Mouse (Mus musculus): ENCODE results near the gene Gm11172. TPM values are rescaled to one million over a fixed set of nuclear protein-coding genes. Genes with fewer than 3 reads are reported as not detected.
"Not testable (repeated sequence)": the region's sequence is repeated elsewhere in the genome, so short reads cannot be mapped to it uniquely, and the experiment has no call there.

Gm11172 gene
- total RNA-seq, 2 experiments from 2014 or later = not detected

DNA sequence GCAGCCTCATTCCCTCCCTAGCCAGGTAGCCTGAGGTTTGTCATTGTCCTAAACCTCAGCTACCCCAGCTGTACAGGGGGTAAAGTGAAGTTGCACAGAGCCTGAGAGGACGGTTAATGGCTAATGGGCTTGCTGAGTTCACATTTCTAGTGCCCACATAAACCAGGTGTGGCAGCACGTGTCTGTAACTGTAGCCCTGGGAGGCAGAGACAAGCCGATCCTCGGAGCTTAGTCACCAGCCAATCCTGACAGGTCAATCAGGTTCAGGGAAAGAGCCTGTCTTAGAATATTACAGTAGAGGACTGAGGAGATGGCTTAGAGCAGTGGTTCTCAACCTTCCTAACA is 15.7 kb downstream of the Gm11172 start:
- DNase-seq (ENCODE audit: low spot score in 2 of 2) = no peak

DNA sequence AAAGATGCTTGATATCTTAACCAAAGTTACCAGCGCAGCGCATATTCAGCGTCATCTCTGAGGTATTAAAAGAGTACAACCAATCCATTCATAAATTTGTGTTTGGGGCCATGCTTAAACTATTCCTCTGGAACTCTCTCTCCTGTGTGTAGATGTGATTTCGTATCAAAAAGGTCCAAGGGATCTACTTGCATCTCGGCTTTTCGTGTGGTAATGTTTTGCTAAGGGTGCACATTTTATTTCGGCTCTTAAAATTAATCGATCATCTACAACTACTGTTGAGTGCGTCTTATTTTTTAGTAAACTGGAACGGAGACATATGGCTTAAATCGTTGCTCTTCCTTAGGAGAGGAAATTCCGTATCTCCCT is 21.8 kb downstream of the Gm11172 start:
- DNase-seq (ENCODE audit: low spot score in 2 of 2) = no peak

DNA sequence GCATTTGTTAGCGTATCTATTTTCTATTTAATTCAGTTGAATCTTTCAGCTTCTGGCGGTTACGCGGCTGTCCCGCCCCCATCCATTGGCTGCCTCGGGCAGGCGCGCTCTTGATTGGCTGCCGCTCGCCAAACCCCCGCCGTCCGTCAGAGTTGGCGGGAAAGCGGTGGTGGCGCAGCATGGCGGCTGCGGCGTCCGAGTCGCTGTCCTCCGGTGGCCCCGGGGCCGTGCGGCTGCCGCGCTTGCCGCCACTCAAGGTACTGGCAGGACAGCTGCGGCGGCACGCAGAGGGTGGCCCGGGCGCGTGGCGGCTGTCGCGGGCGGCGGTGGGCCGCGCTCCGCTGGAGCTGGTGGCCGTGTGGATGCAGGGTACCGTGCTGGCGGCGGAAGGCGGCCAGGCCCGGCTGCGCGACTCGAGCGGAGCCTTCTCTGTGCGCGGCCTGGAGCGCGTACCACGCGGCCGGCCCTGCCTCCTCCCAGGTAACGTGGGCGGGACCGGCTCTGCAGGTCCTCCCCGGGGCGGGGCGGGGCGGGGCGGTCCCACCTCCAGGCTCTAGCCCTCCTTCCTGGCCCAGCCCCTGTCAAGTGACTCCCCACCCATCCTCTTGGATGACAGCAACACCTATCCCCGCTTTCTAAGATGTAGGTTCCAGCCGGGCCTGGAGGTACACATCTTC is 22.3 kb downstream of the Gm11172 start, which contains the start of gene Rmi2:
TSS of gene Rmi2 (plus strand) at position 149 of the 677 bp plus-strand sequence.
- peak; percentile 70 to 82 for DNase-seq (ENCODE audit: low spot score in 2 of 2)

- no peak for DNase-seq (ENCODE audit: low spot score in 2 of 2)
Observed at GRCm38 (mm10) chr16:10836388-10836787, 23.7 kb downstream of the Gm11172 start.

DNA sequence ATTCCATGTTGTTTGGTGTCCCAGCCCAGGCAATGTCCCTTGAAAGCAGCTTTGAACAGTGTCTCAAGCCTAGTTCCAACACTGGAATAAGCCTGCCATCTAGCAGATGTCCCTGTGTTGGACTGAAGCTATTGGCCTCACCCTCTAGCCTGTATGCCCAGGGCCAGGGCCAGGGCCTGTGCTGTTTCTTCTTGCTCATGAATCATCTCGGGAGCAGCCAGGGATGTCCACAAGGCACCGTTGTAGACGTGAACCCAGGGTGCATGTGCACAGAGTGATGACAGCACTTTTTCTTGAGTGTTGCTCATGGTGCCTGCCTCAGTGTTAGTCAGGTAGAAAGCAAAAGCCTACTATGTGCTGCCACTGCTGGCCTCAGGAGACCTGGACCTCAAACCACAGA is 24.5 kb downstream of the Gm11172 start:
- DNase-seq (ENCODE audit: low spot score in 2 of 2) = no peak

- DNase-seq (ENCODE audit: low spot score in 2 of 2) = no peak
Observed at GRCm38 (mm10) chr16:10837903-10838302, 25.2 kb downstream of the Gm11172 start.

DNA sequence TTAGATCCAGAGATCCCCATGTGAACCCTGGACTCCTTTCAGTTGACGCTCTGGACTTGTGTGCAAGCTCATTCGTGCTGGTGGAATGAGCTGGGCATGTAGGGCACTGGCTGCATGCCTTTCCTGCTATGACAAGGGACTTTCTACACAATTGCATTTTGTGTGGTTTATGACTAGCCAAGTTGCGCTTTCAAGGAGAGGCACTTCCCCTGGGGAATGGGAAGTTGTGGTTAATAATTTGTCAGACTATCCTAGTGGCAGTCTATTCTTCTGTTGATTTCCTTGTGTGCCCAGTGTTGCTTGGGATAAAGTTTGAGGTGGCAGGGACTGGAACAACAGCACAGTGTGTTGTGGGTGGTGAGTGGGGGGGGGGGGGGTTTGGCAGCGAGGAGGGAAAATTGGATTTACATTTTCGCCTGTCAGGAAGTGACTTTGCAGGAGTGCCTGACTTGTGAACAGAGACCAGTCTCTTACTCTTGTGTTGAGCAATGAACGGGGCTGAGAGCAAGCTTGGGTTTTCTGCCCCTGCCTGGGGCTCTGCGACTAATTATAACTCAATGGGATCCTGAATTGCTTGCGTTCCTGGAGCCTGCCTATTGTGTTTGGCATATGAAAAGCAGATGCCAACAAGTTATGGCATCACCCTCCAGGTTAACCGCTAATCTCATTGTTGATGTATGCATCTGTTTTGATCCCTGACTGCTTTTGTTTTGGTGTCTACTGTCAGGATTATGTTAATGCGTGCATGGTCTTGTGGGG is 26.0 kb downstream of the Gm11172 start:
- no peak for DNase-seq (ENCODE audit: low spot score in 2 of 2)

- DNase-seq (ENCODE audit: low spot score in 2 of 2) = no peak
Observed at GRCm38 (mm10) chr16:10840018-10840417, 27.3 kb downstream of the Gm11172 start.

- DNase-seq (ENCODE audit: low spot score in 2 of 2) = no peak
Observed at GRCm38 (mm10) chr16:10842282-10842855, 29.7 kb downstream of the Gm11172 start.

DNA sequence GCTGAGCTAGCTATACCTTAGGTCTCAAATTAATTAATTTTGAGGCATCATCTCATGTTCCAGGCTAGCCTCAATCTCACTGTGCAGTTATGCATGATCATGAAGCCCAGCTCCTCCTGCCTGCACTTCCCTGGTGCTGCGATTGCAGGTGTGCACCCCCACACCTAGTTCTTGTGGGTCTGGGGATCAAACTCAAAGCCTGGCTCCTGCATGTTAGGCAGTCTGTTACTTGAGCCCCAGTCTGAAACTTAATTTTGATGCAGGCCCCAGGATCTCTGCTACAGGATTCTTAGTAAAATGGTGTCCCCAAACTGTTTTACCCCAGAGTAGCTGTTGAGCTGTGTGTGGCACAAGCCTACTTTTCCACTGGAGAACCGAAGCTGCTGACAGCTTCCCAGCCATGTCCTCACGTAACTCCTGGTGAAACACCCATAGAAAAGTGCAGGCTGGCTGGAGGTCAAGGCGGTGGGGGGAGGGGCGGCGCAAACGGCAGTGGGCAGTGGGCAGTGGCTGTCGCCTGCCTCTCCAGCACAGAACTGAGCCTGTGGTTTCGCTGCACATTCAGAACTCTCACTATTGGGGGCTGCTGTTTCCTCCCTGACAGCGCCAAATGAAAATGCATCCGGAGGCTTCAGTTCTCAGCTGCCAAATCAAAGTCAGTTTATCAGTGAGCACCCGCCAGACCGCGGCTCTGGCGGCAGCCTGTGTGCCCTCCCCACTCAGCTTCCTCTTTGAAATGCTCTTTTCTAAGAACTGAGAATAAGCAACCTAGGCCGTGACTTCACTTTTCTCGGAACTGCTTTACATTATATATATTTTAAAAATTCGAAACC is 31.0 kb downstream of the Gm11172 start:
- peak in 1 of 2 experiments; percentile 24 for DNase-seq (ENCODE audit: low spot score in 2 of 2)

- no peak for DNase-seq (ENCODE audit: low spot score in 2 of 2)
Observed at GRCm38 (mm10) chr16:10844319-10844670, 31.6 kb downstream of the Gm11172 start.

DNA sequence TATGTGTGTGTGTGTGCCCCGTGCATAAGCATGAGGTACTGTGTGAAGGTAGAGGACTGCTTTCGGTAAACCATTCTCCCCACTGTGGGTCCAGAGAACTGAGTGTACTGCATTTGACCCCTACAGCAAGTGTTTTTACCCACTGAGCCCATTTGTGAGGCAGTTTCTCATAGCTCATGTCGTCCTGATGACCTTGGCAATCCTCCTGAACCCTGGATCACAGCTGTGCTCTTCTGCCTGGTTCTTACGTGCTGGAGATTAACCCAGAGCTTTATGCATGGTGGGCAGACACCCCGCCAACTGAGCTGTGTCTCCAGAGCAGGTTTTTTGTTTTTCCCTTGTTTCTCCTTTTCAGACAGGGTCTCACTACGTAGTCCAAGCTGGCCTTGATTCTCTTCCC is 33.2 kb downstream of the Gm11172 start:
- DNase-seq (ENCODE audit: low spot score in 2 of 2) = no peak

DNA sequence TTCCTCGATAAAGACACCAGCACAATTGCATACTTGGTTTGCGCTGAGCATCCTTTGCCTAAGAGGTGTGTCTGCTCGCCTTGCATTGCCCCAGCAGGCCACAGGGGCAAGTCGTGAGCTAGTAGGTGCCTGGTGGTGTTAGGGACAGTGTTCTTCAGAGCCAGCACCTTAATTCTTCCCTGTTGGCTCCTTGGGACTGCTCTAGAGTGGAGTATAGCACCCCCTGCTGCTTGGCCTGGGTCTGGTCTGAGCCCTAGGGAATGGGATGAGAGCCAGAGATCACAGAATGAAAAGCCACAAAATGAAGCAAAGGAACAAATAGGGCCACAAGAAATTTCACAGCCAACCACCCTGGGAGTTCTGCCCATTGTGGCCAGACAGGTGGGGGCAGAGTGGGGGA is 33.8 kb downstream of the Gm11172 start:
- DNase-seq (ENCODE audit: low spot score in 2 of 2) = peak; percentile 37 to 68

DNA sequence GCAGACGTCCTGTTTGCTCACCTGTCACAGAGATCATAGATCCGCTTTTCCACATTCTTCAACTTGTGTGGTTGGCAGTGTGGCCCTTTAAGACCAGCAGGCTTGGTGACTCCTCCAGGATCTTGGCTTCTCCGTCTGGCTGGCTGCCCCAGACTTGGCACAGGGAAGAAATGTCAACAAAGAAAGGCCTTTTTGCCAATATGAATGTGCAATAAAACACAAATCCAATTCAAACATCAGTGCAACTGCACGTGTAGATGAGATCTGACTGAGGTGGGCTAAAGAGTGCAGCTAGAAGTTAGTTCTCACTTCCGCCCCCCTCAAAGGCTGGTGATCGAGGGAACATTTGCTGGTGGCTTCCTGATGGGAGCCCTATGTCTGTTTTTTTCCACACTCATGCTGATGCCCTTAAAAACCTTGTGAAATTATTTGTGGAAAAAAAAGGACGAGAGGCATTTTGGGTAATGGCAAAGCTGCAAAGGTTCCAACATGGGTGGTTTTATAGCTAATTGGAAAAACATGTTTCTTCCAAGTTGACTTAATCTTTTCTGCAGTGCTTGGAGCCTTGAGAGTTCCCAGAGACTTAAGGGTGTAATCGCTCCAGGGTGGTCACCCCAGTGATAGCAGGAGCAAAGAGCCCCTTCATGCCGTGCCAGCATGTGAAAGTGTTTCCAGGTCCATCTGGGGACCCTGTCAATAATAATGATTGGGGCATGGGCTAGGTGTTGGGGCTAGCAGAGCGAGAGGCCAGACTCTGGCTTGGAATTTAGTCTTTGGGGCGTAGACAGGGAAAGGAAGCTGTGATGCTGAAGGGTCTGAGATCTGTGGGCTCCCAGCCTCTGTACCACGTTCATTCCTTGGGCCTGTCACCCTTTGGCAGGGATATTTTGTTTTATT is 37.5 kb downstream of the Gm11172 start:
- DNase-seq (ENCODE audit: low spot score in 2 of 2) = peak; percentile 51 to 69

DNA sequence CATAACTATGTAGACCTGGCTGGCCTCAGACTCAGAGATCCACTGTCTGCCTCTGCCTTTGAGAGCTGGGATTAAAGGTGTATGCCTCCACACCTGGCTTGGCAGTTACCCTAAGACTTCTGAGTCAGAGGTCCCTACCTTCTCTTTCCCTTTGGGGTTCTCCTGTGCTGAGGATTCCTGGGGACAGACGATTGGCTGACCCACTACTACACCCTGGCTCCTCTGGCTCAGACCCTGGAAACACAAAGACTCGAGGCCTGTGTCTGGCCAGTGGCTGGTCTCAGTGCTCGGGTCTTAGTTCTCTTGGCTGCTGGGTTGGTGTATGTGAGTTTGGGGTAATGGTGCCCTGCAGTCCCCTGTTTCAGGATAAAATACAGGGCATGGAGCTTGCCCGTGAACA is 38.2 kb downstream of the Gm11172 start:
- no peak for DNase-seq (ENCODE audit: low spot score in 2 of 2)

GRCm38 (mm10) chr16:10852216-10852615 is 39.5 kb downstream of the Gm11172 start:
- not testable (repeated sequence) for DNase-seq (ENCODE audit: low spot score in 2 of 2)

DNA sequence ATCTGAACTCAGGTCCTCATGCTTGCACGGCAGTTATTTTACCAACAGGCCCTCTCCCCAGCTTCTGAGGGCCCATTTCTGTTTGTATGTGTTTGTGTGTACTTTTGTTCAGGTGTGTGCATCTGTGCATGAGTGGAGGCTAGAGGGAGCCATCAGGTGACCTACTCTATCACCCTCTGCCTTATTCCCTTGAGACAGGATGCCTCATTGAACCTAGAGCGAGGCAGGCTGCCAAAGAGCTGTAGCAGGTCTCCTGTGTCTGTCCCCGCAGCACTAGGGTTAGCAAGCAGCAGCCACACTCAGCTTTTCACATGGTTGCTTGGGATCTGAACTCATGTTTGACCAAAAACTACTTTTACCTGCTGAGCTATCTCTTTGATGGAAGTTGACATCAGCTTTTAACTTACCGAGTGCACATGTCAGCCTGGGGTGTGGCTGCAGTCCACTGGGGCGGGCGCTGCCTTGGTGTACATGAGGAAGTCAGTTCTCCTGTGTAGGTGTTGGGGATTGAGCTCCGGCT is 47.1 kb downstream of the Gm11172 start:
- DNase-seq (ENCODE audit: low spot score in 2 of 2) = no peak

- DNase-seq (ENCODE audit: low spot score in 2 of 2) = no peak
Observed at GRCm38 (mm10) chr16:10861408-10861807, 48.7 kb downstream of the Gm11172 start.
